Mouse (Mus musculus) kidney, postnatal 10 days (tissue): ENCODE measurements around the gene Flywch2.

Source experiments
- DNase-seq: peaks from one replicate; pipeline ENCODE4 v3.0.0; 2021; ENCODE audit warnings: mixed read lengths

Flywch2 gene

DNA sequence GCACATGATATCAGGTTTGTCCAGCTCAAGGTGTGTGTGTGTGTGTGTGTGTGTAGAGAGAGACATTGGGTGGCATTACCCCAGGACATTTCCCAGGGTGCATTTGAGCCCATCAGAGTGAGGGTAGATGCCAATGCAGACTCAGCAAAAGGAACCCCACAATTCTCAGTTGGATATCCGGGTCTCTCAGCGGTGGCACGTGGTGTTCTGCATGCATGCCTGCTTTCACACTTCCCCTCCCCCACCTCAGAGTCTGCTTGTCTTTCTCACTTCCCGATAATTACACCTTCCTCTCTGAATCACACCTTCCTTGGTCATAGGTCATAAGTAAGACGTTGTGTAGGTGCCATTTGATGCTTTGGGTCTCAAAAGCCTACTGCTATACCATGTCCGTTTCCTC lies 37.9 kb downstream of the Flywch2 start:
- no peak for DNase-seq

DNA sequence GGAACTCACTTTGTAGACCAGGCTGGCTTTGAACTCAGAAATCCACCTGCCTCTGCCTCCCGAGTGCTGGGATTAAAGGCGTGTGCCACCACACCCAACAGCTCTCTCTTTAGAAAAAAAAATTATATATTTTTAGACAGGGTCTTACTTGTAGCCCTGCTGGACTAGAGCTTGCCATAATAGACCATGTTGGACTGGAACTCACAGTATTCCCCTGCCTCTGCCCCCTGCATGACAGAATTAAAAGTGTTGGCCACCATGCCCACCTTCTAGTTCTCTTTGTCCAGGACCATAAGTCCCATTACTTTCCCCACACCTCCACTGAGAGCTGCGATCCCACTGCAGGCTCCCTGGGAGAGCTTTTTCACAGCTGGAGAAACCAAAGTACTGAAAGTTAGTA lies 38.4 kb downstream of the Flywch2 start:
- DNase-seq: no peak

DNA sequence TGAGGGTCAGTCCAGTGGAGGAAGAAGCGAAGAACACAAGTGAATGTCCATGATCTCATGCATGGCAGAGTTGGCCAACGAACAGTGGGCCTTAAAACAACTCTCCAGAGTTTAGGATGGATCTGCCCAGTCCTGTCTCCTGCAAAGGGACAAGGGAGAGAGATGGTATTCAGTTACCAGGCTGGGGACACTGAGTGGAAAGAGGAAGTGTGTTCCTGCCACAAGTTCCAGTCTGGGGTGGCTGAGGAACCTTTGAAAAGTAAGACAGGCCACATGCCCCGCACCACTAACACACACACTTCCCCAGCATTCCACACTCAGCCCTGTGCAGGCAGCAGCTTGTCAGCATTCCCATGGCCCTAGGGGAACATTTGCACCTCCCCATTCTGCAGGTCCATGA lies 39.1 kb downstream of the Flywch2 start:
- no peak for DNase-seq

DNA sequence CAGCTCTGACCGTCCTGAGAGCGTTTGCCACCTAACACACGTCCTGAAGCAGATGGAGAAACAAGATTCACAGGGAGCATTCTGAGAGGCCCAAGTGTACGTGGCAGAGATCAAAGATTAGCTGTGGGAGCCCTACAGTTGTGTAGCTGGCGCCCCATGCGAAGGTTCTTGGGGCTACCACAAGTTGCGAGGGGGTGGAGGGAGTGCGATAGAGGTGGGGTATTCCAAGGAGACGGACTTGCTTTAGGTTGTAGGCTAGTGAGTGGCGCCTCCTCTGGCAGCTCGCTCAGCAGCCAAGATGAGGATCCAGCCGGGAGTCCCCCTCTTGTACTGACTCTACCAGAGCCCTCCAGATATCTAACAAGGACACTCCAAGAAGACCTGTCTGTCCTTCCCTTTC lies 39.6 kb downstream of the Flywch2 start:
- DNase-seq: no peak

DNA sequence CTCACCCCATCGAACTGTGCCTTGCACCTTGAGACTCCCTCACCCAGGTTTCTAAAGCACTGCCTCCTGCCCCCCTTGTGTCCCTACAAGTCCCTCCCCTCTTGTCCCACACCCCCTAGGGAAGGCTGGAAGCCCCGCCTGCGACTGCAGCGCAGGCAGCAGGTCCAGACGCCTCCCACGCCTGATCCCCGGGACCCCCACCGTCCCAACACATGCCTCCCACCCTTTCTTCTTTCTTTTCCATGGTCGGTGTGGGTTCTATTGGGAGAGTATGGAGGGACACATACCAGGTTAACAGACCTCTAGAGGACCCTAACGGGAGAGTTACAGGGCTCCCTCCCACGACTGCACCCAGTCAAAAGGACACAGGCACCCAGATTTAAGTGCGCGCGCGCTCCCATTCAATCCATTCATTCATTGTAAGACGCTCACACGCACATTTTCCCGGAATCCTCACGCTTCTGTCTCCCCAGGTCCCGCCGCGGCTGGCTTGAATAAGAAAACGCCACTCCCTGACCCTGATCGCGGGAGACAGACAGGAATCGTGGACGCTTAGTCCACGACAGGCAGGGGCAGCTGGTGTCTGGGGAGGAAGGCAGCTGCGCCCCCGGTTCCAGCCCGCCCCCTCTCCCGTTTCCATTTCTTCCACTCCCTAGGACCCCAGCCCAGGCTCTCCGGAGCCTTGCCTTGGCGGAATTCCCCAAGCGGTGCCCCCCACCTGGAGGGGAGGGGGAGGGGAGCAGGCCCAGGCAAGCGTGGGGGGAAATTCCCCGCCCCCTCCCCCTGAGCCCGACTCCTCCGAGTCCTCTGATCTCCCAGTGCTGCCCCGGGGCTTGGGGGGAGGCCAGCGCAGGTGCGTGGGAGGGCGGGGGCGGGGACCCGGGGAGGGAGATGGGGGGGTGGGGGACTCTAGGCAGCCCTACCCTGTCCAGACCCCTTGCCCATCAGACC lies 40.3 kb downstream of the Flywch2 start, which contains the start of gene Kremen2:
Gene Kremen2, minus strand, starts transcription at position 533 of the 951 bp plus-strand sequence.
- no peak for DNase-seq

DNA sequence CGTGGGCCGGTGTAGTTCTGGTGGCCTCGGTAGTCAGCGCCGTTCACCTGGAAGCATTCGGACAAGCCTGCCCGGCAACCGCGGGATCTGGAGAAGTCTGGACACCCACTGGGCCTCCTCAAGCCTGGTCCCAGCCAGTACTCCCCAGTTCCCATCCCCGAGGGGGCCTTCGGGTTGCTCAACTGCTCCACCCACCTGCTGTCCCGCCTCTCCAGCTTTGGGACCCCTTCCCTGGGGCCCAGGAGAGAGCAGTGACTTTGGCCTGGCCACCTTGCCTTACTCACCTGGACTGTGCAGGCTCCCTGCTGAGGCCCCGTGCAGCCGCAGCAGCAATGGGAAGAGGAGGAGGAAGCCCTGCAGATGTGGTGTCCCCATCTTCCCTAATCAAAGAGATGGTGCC lies 41.2 kb downstream of the Flywch2 start:
- no peak for DNase-seq

DNA sequence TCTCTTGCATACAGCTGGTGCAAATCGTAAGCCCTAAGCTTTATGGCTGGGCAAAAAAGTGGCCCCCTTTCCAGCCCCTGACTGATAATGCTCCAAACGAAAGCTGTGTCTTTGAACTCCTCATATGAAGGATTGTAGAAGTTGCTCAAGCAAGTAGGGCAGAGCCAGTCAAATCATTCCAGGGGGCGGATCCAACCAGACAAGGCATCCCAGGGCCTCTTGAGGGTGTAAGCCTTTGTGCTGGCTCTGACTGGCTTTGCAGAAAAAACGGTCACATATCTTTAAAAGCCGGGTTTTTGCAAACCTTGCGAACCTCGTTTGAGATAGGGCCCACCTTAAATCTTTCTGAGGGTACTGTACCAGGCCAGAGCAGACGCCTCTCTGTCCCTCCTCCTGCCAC lies 41.8 kb downstream of the Flywch2 start:
- no peak for DNase-seq

DNA sequence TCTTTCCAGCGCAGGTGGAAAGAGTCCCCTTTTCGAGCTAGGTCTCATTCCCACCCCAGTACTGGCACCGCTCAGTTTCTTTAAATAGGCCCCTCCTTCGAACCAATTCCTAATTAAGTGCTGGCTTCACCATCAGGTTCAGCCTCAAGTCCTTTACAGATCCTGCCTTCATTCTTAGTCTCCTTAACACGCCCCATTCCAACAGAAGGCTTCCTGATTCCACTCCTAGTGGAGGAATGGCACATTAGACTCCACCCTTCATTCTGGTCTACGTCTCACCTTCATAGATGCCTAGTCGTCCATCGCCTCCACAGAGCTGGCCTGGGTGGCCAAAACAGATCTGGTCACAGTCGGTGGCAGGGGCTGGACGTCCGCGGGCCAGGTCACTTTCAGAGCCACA lies 42.9 kb downstream of the Flywch2 start:
- no peak for DNase-seq

DNA sequence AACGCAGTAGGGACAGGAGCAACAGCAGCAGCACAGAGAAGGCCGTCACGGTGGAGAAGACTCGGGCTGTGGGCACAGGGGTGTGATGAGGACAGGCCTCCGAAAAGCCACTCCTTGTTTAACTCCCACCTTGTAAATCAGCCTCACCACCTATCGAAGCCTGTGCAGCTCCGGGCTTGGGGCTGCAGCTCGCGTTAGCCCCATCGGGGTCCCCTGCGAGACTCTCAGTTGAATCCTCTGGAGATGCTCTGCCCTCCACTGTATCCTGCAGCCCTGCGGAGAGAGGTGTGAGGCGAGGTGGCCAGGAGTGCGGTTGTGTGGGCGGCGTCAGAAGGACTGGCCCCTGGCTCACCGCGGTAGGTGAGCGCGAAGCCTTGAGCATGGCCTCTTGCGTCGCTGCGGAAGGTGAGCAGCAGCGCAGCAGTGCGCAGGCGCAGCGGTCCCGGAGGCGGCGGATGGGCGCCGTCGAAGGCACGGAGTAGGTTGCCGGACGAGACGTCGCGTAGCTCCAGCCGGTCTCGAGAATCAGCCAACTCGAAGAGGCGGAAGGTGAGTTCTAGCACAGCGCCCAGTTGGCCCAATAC lies 43.6 kb downstream of the Flywch2 start:
- DNase-seq: peak; percentile 55

DNA sequence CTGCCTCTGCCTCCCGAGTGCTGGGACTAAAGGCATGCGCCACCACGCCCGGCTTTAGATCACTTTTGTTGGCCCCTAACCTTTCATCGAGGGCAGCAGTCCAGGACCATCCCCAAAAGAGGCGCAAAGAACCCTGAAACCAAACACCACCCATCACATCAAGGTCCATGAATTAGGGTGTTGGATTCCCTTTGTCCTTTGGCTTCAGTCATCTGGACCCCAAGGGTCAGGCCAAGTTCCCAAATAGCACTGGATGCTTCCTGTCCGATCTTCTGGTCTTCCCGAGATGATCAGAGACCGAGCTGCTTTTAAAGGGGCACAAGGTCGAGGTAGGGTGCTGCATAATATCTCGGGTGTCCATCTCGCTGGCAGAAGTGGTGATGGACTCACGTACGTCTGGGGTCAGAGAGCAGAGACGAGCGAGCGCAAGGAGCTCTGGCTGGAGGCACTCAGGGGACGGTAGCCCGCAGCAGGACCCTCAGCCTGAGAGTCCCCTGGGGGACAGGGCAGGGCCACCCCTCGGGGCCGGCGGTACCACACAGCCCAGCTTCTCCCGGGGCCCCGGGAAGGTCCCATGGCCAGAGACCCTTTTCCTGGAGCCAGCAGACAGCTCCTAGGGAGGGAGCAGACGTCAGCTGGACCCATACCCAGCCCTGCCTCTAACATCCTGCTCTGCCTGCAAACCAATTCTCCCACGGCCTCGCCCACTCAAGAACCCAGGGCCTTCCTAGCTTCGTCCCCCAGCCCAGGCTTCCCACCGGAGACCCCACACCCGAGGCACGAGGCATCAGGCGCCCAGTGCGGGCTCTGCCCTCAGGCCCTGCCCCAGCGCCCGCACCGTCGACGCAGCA lies 44.3 kb downstream of the Flywch2 start:
- no peak for DNase-seq

DNA sequence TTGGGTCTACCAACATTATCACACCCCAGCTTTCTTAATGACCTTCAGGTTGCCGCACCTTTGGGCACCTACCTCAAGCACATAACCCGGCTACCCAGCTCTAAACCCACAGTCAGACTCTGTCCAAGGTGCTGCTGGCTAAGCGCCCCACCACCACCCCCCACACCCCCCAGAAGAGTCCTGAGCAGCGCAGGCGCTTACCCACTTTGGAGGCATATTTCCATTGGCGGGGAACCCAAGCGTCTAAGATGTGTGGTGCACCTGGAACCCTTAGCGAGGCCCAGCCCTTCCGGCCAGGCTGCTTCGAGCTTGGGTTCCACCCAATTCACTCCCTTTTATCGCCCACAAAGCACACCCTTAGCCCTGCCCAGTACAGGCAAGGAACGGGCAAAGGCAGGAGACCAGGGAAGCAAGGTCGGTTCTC lies 45.3 kb downstream of the Flywch2 start, which contains the start of gene Paqr4:
Gene Paqr4, minus strand, starts transcription at position 270 of the 424 bp plus-strand sequence.
- no peak for DNase-seq

DNA sequence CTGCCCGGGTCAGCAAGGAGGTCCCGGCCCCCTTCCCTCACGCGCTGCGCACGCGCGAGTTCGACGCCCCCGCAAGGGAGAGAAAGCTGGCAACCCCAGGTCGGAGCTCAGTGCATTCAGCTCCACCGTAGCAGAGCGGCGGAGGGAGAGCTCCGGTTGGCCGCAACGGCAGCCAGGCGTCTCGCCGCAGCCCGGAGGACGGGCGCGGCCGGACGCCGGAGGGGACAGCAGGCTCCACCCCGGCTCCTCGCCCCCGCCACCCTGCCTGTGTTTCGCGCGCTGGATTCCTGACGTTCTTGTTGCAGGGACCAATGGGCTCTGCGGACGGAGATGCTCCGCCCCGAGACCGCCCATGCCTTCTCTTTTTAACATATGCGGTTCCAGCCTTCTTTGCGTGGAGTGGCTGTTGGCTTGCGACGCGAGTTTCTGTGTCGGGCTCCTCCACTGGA lies 45.7 kb downstream of the Flywch2 start:
- peak; percentile 93 for DNase-seq

DNA sequence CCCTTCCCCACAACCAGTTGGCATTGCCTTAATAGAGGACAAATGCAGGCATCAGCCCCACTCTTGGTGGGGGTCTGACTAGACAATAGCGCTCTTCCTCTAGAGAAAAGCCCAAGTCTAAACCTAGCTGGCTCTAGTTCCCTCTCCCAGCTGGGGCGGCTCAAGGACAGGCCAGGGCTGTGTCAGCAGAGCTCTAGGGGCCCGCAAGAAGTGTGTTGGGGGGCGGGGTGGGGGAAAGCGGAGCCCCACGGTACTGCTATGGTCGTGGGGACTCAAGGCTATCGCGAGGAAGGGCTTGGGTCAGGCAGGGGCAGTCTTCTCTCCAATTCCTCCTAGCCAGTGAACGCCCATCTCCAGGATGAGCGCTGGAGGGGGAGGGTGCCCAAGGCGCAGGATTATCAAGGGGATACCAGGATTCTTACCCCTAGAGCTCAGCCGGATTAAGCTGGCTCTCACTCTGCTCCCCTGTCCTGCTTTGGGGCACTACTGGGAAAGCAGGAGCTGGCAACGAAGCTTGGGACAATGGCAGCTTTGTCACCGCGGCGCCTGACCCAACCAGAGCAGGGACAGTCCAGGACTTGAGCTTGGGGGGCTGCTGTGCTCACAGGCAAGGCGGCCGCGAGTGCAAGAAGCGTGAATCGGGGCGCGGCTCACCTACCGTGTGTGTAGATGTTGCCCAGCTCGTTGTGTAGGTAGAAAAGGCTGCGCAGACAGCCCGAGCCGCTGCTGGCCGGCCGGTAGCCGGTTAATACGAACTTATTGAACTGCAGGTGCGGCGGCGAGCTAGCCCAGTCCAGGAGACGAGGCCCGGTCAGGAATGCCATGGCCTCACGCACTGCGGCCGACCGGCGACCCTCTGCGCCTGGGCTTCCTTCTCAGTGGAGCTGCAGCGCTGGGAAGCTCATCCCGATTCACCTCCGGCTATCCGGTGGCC lies 46.4 kb downstream of the Flywch2 start:
- DNase-seq: peak; percentile 62

DNA sequence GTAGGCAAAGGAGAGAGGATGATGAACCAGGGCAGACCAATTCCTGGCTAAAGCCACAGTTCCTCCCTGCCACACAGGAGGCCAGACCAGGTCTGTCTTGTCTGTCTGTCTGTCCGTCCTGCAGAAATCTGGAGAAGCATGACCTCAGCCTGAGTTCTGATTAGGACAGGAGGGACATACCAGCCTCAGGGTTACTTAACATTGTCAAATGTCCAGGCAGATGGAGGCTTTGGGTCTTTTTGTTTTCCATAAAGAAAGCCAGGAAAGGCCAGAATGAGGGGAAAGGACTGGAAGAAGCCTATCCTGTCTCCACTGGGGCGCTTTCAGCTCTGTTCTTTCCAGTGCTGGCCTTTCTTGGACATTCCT lies 47.1 kb downstream of the Flywch2 start:
- no peak for DNase-seq

DNA sequence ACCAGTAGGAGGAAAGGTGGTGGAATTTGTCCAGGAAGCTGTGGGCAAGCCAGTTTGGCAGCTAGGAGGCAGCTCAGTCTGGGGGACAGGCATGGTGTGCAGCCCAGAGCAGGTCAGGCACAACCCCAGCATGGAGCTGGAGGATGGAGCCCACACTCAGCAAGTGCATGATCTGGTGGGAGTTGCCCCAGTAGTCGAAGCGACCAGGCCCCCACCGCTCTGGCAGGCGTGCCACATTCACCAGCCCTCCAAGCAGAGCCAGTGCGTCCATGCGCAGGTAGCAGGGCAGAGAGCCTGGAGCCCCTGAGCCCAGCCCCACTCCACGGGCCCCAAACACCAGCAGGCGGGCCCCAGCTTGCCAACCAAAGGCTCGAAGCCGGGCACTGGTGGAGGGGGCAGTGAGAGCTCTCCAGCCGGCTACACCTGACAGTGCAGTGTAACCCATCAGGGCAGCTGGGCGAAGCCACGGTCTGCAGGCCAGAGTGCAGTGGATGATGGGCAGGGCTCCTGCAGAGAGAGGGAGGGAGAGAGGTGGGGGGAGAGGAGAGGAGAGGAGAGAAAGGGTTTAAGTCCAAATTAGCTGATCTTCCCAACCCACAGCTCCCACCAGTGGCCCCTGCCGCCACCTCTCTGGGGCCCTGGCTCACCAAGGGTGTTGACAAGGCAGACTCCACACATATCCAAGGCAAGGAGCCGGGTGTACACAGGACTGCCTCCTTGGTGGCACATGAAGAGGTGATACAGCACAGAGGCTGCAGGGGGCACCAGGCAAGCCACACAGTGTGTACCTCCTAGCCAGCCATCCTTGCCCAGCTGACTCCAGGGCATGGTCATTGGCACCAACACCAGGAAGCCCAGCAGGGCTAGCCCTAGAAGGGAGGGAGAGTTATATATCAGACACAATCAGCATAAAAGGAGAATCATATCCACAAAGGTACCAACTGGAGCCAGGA lies 48.1 kb downstream of the Flywch2 start:
- DNase-seq: no peak

DNA sequence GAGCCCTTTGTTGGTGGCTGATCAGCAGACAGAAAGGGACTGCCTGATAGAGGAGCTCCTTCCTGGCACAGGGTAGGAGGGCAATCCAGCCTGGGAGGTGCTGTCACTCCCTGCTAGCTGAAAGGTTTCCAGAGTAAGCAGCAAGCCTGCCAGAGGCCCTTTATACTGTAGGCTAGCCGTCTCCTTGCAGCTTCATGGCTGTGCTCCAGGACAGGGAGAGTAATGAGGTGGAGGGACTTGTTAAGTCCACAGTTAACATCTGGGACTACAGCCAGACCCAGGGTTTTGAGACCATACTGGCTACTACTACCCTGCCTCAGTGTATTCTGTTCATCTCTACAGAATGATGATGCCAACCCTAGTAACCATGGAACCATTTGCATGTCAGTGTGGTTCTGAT lies 51.5 kb downstream of the Flywch2 start:
- DNase-seq: no peak

DNA sequence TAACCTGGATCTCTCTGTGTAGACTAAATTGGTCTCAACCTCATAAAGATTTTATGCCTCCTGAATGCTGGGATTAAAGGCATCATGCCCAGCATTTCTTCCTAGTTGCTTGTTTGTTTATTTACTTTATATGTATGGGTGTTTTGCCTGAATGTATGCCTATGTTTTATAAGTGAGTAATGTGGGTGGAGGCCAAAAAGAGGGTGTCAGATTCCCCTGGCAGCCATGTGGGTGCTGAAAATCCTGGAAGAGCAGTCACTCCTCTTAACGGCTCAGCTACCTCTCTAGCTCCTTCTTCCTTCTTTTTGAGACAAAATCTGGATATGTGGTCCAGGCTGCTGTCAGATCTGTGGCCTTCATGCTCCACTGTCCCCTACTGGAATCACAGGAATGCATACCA lies 55.4 kb downstream of the Flywch2 start:
- DNase-seq: no peak
